Mouse (Mus musculus): ENCODE results near the gene B3galt4.

DNA sequence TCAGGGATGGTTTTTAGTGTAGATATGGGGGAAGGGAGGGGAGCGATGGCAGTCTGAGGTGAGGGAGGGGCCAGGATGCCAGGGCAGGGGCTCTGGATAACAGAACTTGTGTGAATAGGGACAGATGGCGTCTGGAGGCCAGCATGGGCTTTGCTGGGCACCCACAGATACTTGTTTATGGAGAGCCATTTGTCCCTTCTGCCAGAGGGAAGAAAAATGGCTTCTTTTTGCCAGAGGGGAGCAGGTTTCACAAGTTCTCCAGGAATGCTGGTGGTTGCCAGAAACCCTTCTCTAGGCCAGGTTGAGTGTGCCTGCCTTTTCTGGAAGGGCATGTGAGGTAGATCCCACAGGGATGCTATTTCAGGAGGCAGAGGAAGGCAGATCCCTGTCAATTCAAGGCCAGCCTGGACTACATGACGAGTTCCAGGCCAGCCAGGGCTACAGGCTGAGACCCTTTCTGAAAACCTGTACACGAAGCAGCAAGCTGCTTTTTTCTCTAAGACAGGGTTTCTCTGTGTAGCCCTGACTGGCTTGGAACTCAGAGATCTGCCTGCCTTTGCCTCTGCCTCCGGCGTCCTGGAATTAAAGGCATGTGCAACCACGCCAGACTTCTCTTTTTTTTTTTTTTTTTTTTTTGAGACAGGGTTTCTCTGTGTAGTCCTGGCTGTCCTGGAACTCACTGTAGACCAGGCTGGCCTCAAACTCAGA, 50.9 kb downstream of the B3galt4 start:
- TF ChIP-seq CTCF (conservative IDR thresholded peaks at IDR 0.05; ENCODE audit: low read length) (no peak), NANOG (IDR thresholded peaks at IDR 0.05; ENCODE audit: borderline replicate concordance, low read length) (no peak)

Data from E14TG2a.4 (cell line).